Mouse (Mus musculus) adrenal gland, adult 2 months (tissue): ENCODE measurements around the gene Naa50. TPM values are rescaled to one million over a fixed set of nuclear protein-coding genes. Genes with fewer than 3 reads are reported as not detected.

Experiments used
- DNase-seq: peaks from one replicate; pipeline ENCODE4 v3.0.0; 2021
- polyA plus RNA-seq: library from polyadenylated mRNA; depleted of rRNA; stranded (reverse); fragments of >200 nt; gene quantifications from 2 replicates; pipeline ENCODE4 v1.2.3, GENCODE M21; 2012
- total RNA-seq, 2 experiments: library from RNA; stranded (reverse); gene quantifications; 2 replicates each; pipeline ENCODE4 v1.2.3; 2021

Gene Naa50
- total and polyA plus RNA-seq, 3 experiments: 22.8 to 81.3 (median 73.5) TPM

GRCm38 (mm10) chr16:44140186-44140787 lies 657 bp downstream of the Naa50 start:
- DNase-seq: peak; percentile 91

GRCm38 (mm10) chr16:44141483-44141882 lies 1.9 kb downstream of the Naa50 start:
- DNase-seq: no peak

- DNase-seq: no peak
Measured at GRCm38 (mm10) chr16:44149002-44149767, 9.6 kb downstream of the Naa50 start.

GRCm38 (mm10) chr16:44154497-44155057 lies 14.9 kb downstream of the Naa50 start:
- DNase-seq: no peak

GRCm38 (mm10) chr16:44159325-44159724 lies 19.7 kb downstream of the Naa50 start:
- no peak for DNase-seq

GRCm38 (mm10) chr16:44163831-44164230 lies 24.2 kb downstream of the Naa50 start:
- DNase-seq: no peak

GRCm38 (mm10) chr16:44165182-44165581 lies 25.6 kb downstream of the Naa50 start:
- DNase-seq: no peak

- no peak for DNase-seq
Measured at GRCm38 (mm10) chr16:44168990-44169389, 29.4 kb downstream of the Naa50 start.

GRCm38 (mm10) chr16:44172297-44173154 lies 32.9 kb downstream of the Naa50 start:
- peak; percentile 100 for DNase-seq

- DNase-seq: peak; percentile 83
Measured at GRCm38 (mm10) chr16:44173155-44173941, 33.7 kb downstream of the Naa50 start, which contains the start of gene Usf3. Gene Usf3 (plus strand): TSS chr16:44173246.

- no peak for DNase-seq
Measured at GRCm38 (mm10) chr16:44173966-44174530, 34.4 kb downstream of the Naa50 start.

GRCm38 (mm10) chr16:44175001-44175400 lies 35.4 kb downstream of the Naa50 start:
- no peak for DNase-seq

- no peak for DNase-seq
Measured at GRCm38 (mm10) chr16:44176511-44176910, 36.9 kb downstream of the Naa50 start.

- DNase-seq: no peak
Measured at GRCm38 (mm10) chr16:44178555-44178954, 38.9 kb downstream of the Naa50 start.

- no peak for DNase-seq
Measured at GRCm38 (mm10) chr16:44182597-44182996, 43.0 kb downstream of the Naa50 start.

GRCm38 (mm10) chr16:44184769-44185168 lies 45.1 kb downstream of the Naa50 start:
- DNase-seq: no peak

- no peak for DNase-seq
Measured at GRCm38 (mm10) chr16:44187172-44187571, 47.5 kb downstream of the Naa50 start.

GRCm38 (mm10) chr16:44188766-44189165 lies 49.1 kb downstream of the Naa50 start:
- DNase-seq: no peak

GRCm38 (mm10) chr16:44190032-44190431 lies 50.4 kb downstream of the Naa50 start:
- no peak for DNase-seq

GRCm38 (mm10) chr16:44190968-44191367 lies 51.3 kb downstream of the Naa50 start:
- no peak for DNase-seq

- no peak for DNase-seq
Measured at GRCm38 (mm10) chr16:44199066-44199703, 59.6 kb downstream of the Naa50 start.
